Mouse (Mus musculus) lung, embryonic 14.5 days (tissue): ENCODE data around the gene Dok1. TPM values are rescaled to one million over a fixed set of nuclear protein-coding genes. Genes with fewer than 3 reads are reported as not detected.

Experiments used
- ATAC-seq: fragments of 200-750 bp; cut with Nextera tagmentation; 2 replicates; pipeline ENCODE4 v1.8.0; 2017; ENCODE audit warnings: mild to moderate bottlenecking, moderate TSS enrichment, moderate library complexity; ENCODE audit not compliant: insufficient read depth
- DNase-seq: peaks from one replicate; pipeline ENCODE4 v3.0.0-alpha.2; 2015
- H3K27ac ChIP-seq: fragments of 300-500 bp; sonication (generic); 2 replicates; pipeline ENCODE4 v1.5.1; 2014; ENCODE audit warnings: low read depth, mild to moderate bottlenecking, moderate library complexity
- H3K27me3 ChIP-seq: fragments of 300-500 bp; sonication (generic); 2 replicates; pipeline ENCODE4 v1.6.1; 2014; ENCODE audit warnings: low read length, control low read depth; ENCODE audit not compliant: insufficient read depth
- H3K36me3 ChIP-seq: fragments of 300-500 bp; sonication (generic); 2 replicates; pipeline ENCODE4 v1.6.1; 2014; ENCODE audit warnings: control low read depth; ENCODE audit not compliant: insufficient read depth
- H3K4me1 ChIP-seq: fragments of 300-500 bp; sonication (generic); 2 replicates; pipeline ENCODE4 v1.6.1; 2014; ENCODE audit warnings: antibody characterized with exemption, control low read depth; ENCODE audit not compliant: insufficient read depth
- H3K4me2 ChIP-seq: fragments of 300-500 bp; sonication (generic); 2 replicates; pipeline ENCODE4 v1.6.1; 2014; ENCODE audit warnings: mild to moderate bottlenecking
- H3K4me3 ChIP-seq: fragments of 300-500 bp; sonication (generic); 2 replicates; pipeline ENCODE4 v1.5.1; 2014; ENCODE audit warnings: low read depth, low read length
- H3K9ac ChIP-seq: fragments of 300-500 bp; sonication (generic); 2 replicates; pipeline ENCODE4 v1.6.1; 2014
- H3K9me3 ChIP-seq: fragments of 300-500 bp; sonication (generic); 2 replicates; pipeline ENCODE4 v1.6.1; 2016; ENCODE audit warnings: low read depth, low read length, control low read depth
- CTCF ChIP-seq: IDR thresholded peaks from 2 replicates; pipeline ENCODE4 v1.5.1; 2016; ENCODE audit warnings: antibody characterized with exemption, low read depth
- WGBS: fragments of 180-500 bp; shearing (Covaris S2); extraction: QIAGEN DNeasy Blood & Tissue Kit; methylation state at CpG from one replicate; pipeline ENCODE4 v1.1.7; 2014; 5-methylcytosine and 5-hydroxymethylcytosine counted together
- polyA plus RNA-seq: library from polyadenylated mRNA; unstranded; fragments of >200 nt; fragmentation: Nextera tagmentation; extraction: Ambion mirVana; gene quantifications from 2 replicates; pipeline ENCODE4 v1.2.1, GENCODE M21; 2014

The Dok1 gene
- polyA plus RNA-seq, 1 experiment from 2014 or later: 12.0 TPM

- Histone ChIP-seq H3K4me2 (no peak overlapping the region), H3K27ac (no peak overlapping the region), H3K4me1 (no peaks in the 10 kb centered on the region), H3K36me3 (no peaks in the 10 kb centered on the region), H3K9ac (no peak overlapping the region), H3K27me3 (no peaks in the 10 kb centered on the region), H3K4me3 (no peak overlapping the region), H3K9me3 (no peaks in the 10 kb centered on the region)
- no peak for ATAC-seq
- no peak for DNase-seq
- TF ChIP-seq CTCF: no peak
- WGBS: 46% methylated on average over 4 of the region's 4 CpGs
These were observed 8.8 kb downstream of the Dok1 start for GRCm38 (mm10) chr6:83024421-83024820.

- no peak overlapping the region for H3K4me2 ChIP-seq
- no peaks in the 10 kb centered on the region for H3K27me3 ChIP-seq
- WGBS: 96% methylated on average over 2 of the region's 2 CpGs
- no peak for TF ChIP-seq CTCF
- no peaks in the 10 kb centered on the region for H3K36me3 ChIP-seq
- H3K9ac ChIP-seq: no peak overlapping the region; the same call in 1 of the 2 replicates
- ATAC-seq: no peak
- no peaks in the 10 kb centered on the region for H3K9me3 ChIP-seq
- H3K4me3 ChIP-seq: no peak overlapping the region
- DNase-seq: no peak
- no peak overlapping the region for H3K27ac ChIP-seq
- H3K4me1 ChIP-seq: no peaks in the 10 kb centered on the region
These were observed 9.5 kb downstream of the Dok1 start for GRCm38 (mm10) chr6:83023786-83024185.

- WGBS: 84% methylated on average over 9 of the region's 9 CpGs
- no peak for ATAC-seq
- H3K27me3 ChIP-seq: no peaks in the 10 kb centered on the region
- H3K4me1 ChIP-seq: no peaks in the 10 kb centered on the region
- no peak overlapping the region for H3K9ac ChIP-seq
- H3K9me3 ChIP-seq: no peaks in the 10 kb centered on the region
- no peak overlapping the region for H3K4me3 ChIP-seq
- no peak overlapping the region for H3K4me2 ChIP-seq
- no peak overlapping the region for H3K27ac ChIP-seq
- no peaks in the 10 kb centered on the region for H3K36me3 ChIP-seq
- TF ChIP-seq CTCF: no peak
- DNase-seq: no peak
These were observed 10.3 kb downstream of the Dok1 start for GRCm38 (mm10) chr6:83023008-83023407.

- Histone ChIP-seq H3K4me1 (no peaks in the 10 kb centered on the region), H3K27ac (no peak overlapping the region), H3K27me3 (no peaks in the 10 kb centered on the region), H3K4me2 (no peak overlapping the region), H3K9ac (no peak overlapping the region), H3K4me3 (no peak overlapping the region), H3K9me3 (no peaks in the 10 kb centered on the region), H3K36me3 (no peaks in the 10 kb centered on the region)
- 68% methylated on average over 4 of the region's 4 CpGs for WGBS
- ATAC-seq (no peak), DNase-seq (no peak)
- TF ChIP-seq CTCF: no peak
These were observed 12.3 kb downstream of the Dok1 start for GRCm38 (mm10) chr6:83020836-83021593.

GRCm38 (mm10) chr6:83020121-83020520 lies 13.2 kb downstream of the Dok1 start:
- Histone ChIP-seq H3K9me3 (no peaks in the 10 kb centered on the region), H3K4me1 (no peaks in the 10 kb centered on the region), H3K27ac (no peak overlapping the region), H3K27me3 (no peaks in the 10 kb centered on the region), H3K4me2 (no peak overlapping the region), H3K36me3 (no peaks in the 10 kb centered on the region), H3K9ac (no peak overlapping the region), H3K4me3 (no peak overlapping the region)
- 80% methylated on average over 6 of the region's 6 CpGs for WGBS
- ATAC-seq (no peak), DNase-seq (no peak)
- TF ChIP-seq CTCF: no peak

GRCm38 (mm10) chr6:83019044-83019443 lies 14.2 kb downstream of the Dok1 start:
- ATAC-seq (no peak), DNase-seq (no peak)
- Histone ChIP-seq H3K27ac (no peak overlapping the region), H3K4me3 (no peak overlapping the region), H3K4me2 (no peak overlapping the region), H3K9ac (no peak overlapping the region), H3K27me3 (no peaks in the 10 kb centered on the region), H3K4me1 (no peaks in the 10 kb centered on the region), H3K9me3 (no peaks in the 10 kb centered on the region), H3K36me3 (no peaks in the 10 kb centered on the region)
- 65% methylated on average over 3 of the region's 3 CpGs for WGBS
- TF ChIP-seq CTCF: no peak

GRCm38 (mm10) chr6:83017190-83017589 lies 16.1 kb downstream of the Dok1 start:
- Histone ChIP-seq H3K36me3 (no peaks in the 10 kb centered on the region), H3K9me3 (no peaks in the 10 kb centered on the region), H3K4me1 (no peaks in the 10 kb centered on the region), H3K9ac (no peak overlapping the region), H3K4me2 (no peak overlapping the region), H3K4me3 (no peak overlapping the region), H3K27ac (no peak overlapping the region), H3K27me3 (no peaks in the 10 kb centered on the region)
- ATAC-seq (no peak), DNase-seq (no peak)
- no peak for TF ChIP-seq CTCF
- 24% methylated on average over 3 of the region's 3 CpGs for WGBS

- Histone ChIP-seq H3K4me2 (no peak overlapping the region), H3K27ac (no peak overlapping the region), H3K4me1 (no peaks in the 10 kb centered on the region), H3K9me3 (no peaks in the 10 kb centered on the region), H3K36me3 (no peaks in the 10 kb centered on the region), H3K27me3 (no peaks in the 10 kb centered on the region), H3K4me3 (no peak overlapping the region), H3K9ac (no peak overlapping the region)
- DNase-seq (no peak), ATAC-seq (no peak)
- WGBS: 85% methylated on average over 2 of the region's 2 CpGs
- no peak for TF ChIP-seq CTCF
These were observed 17.5 kb downstream of the Dok1 start for GRCm38 (mm10) chr6:83015749-83016148.
